Mouse (Mus musculus) embryo, embryonic 10.5 days (tissue): ENCODE measurements at regions not wholly inside any gene's neighbourhood (a gene's known extent, or its start where the extent isn't known, plus 50 kb on each side); places are given as distances from the start of the nearest gene placed in this dataset.

Experiments
- DNase-seq: peaks from one replicate; pipeline ENCODE4 v3.0.0-alpha.2; 2015; ENCODE audit warnings: low spot score

DNA sequence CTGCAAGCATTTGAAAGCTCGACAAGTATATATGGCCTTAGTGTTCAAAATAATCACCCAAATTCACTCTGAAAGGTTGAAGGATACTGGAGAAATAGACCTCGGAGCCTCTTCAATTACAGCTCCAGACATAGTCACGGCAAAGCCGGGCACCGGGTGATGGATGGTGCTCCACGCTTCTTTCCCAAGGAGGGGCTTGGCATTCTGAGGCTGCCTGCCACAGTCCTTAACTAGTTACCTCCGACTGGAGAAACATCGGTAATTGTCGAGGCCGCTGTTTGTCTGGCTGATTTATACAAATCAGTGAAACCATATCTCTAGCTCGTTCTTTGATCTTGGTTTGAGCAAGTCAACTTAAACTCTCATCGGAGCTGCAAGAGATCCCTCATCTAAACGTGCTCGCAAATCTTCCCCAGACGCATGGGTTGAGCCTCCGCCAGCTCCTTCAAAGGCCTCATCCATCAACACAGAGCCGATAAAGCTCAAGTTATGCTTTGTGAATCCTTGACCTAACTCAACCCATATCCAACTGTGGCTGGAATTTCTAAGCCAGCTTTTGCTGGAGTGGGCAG lies 145.4 kb upstream of the Stx16 start:
- DNase-seq, result no peak

DNA sequence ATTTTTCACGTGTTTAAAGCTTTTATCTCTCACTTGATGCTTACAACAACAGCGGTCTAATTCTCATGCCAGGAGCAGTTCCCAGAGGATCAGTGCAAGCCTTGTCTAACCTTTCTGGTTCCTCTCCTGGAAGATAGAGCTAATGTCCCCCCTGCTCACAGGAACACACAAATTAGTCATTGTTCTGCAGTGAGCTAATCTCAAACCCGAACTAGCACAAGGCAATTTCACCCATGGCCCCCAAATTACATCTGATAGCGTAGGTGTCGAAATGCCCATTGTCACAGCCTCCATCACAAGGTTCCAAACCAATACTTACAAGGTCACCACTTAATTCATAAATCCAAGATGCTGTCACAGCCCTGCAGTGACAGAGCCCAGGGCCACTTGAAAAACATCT lies 140.4 kb upstream of the Stx16 start:
- DNase-seq, result no peak

GRCm38 (mm10) chr2:173937531-173938439 lies 138.3 kb upstream of the Stx16 start:
- DNase-seq, result no peak

DNA sequence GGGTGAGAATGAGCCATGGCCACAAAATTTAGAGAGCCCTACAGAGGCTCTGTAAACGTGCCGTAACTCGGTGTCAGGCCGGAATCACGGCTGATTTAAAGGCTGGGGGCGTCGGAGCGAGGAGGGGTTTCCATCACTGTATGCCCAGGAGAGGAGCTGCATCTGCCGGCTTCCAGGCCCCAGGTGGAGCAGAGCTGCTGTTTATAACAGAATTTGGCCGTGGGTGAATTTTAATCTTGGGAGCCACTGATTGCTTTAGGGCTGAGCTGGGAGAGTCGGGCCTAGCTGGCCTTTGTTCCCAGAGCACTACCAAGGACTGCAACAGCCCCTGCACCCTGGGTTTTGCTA lies 137.7 kb upstream of the Stx16 start:
- peak; percentile 19 for DNase-seq

DNA sequence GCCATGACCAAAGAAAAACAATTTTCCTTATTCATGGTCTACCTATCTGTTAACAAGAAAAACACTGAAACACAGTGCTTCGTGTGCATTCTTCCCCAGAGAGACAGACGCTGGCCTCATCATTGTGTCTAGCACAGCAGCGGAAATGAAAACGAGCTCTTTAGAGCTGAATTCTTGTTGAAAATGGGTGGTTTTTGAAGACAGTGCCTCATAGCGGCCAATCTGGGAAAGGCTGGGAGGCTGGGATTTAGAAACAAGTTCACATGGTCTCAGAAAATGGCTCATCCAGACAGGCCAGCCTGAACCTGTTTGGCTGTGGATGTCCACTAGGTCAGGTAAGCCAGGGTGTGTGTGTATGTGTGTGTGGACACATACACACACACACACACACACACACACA lies 130.7 kb upstream of the Stx16 start:
- DNase-seq, result no peak

- no peak for DNase-seq
Measured at GRCm38 (mm10) chr2:173948586-173948985, 127.5 kb upstream of the Stx16 start.

DNA sequence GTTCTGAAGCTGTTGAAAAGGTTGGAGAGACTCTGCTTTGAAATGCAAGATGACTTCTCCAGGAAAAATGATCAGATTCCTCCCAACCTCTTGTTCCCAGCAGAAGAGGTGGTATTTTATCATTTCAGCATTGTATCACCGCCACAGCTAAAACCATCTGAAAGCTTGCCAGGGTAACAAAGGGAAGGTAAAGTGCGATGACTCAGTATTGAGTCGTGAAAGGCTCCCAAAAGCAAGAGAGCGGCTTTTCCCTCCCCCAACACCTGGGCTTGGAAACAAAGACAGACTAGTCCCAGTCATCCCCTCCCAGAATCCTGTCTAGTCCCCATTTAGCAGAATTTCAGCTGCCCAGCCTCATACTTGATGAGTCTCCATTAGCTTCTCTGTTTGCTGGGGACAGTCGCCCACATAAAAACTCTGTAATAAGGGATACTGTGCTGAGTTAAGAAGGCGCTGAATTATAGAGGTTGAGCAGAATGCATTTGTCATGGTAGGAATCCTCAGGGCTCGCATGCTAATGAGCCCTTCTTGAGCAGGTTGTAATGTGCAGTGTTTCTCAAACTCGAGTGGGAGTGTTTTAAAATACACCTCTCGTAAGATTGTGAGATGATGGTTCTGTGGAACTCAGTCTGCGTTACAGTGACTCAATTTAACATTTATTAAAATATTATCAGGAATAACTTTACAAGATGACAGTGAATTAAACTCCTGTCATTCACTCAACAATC lies 125.8 kb upstream of the Stx16 start:
- no peak for DNase-seq

DNA sequence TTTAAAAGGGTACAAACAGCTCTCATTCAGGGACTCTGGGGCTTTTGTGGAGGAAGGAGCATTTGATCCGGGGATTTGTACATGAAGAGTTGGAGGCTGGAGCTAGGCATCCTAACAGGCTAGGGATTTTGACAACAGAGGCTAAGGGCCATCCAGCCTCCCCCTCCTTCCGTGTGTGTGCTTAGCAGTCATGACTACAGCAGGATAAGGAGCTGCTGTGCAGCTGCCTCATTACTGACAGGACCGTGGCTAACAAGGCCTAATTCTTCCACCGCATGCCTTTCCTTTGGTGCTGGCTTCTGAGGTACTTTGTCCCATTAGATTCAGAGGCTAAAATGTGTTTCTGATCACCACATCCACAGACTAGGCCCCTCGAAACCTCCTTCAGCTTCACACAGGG lies 110.0 kb upstream of the Stx16 start:
- DNase-seq, result no peak

DNA sequence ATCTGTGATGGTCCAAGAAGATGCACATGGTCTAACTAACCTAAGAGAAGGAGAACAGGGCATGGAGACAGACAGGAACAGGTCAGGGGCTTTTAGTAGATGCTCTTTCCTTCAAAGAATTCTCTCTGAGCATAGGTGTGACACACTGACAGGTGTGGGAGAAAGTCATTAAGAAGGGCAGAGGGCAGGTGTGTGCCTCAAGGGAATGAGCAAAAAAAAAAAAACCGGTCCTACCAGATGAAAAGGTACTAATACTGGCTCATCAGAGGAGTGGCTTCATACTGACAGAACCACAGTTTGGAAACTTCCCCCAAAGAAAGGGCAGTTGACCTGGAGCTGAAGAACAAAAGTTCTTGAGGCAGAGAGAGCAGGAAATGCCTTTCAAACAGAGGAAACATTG lies 105.3 kb upstream of the Stx16 start:
- no peak for DNase-seq

GRCm38 (mm10) chr2:173976314-173977053 lies 99.6 kb upstream of the Stx16 start:
- DNase-seq, result peak; percentile 71

DNA sequence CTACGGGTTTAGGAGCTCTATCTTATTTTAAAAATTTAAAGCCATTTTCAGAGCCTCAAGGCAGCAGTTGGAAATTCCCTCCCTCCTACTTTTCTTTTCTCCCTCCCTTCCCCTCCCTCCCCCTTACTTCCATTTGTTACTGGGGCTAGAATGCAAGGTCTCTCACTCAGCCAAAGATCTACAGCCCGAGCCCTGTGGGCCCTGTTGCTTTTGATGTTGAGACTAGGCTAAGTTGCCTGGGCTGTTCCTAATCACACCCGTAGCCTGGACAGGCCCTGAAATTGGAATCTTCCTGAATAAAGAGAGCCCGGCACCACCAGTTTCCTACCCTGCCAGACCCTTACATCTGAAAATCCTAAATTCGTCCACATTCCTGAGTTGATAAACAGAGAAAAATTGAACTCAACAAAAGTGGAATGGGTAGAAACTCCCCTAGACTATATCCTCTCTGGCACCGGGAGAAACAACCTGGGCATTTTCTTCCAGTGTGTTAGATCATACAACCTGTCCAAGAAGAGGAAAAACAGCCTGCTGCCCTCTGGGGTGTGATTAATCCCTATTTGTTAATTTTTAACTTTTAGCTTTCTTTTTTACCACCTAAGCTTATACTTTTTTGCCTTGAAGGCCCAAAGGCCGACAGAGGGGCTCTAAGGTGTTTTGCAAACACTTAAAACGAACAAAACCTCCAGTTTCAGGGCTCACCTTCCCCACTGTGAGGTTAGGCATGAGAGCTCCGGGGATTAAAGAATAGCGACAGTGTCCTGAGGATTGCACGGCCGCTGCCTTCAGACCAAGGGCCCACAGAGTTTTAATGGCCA lies 98.7 kb upstream of the Stx16 start:
- peak; percentile 71 for DNase-seq

- no peak for DNase-seq
Measured at GRCm38 (mm10) chr2:173978138-173978765, 97.9 kb upstream of the Stx16 start.

DNA sequence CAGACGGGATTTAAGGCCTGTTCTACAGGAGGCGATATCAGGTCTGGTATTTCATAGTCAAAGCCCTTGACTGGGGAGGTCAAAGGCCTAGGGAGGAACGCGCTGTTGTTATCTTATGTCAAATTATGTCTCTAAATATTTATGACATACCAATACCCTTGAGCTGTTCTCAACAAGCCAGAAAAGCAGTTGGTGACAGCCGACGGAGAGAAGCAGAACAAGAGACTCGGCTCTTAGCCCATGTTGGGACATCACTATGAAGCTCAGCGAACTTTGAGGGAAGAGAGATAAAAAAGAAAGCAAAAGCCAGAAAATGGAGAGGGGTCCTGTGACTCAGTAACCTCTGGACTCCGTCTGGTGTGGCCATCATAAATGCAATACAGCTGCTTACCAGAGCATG lies 95.1 kb upstream of the Stx16 start:
- DNase-seq, result no peak

DNA sequence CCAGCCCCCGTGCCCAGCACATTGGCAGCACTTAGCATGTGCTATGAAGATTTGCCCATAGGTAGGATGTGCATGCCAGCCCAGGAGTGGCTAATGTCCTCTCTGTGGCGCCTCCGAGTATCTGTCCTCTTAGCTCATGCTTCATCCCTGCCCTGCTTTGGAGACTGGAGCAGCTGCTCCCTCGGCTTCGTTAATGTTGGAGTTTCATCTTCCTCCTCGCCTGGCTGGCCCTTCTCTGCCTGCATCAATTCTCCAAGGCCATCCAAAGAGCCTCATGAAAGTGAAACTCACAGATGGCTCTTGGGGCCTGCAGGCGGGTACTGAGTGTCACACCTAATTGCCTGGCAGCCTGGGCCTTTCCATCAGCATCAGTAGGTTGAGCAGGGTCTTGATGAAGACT lies 88.6 kb upstream of the Stx16 start:
- no peak for DNase-seq

DNA sequence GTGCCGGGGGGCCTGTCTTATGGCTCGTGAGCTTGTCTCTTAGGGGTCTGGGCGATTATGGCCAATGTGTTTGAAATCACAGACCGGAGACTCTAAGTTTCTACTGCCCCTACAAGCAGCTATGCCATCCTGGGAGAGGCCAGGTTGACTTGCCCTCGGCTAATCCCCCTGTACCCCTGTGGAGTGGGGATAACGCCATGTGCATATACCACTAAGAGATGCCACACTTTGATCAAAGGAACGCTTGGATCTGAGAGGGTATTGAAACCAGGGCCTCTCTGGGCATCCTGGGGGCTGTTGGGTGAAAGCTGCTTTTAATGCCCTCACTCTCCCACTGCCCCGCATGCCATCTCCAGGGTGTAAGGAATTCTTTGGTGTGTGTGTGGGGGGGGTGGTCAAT lies 88.2 kb upstream of the Stx16 start:
- no peak for DNase-seq

GRCm38 (mm10) chr2:173988641-173989336 lies 87.3 kb upstream of the Stx16 start:
- DNase-seq, result no peak

DNA sequence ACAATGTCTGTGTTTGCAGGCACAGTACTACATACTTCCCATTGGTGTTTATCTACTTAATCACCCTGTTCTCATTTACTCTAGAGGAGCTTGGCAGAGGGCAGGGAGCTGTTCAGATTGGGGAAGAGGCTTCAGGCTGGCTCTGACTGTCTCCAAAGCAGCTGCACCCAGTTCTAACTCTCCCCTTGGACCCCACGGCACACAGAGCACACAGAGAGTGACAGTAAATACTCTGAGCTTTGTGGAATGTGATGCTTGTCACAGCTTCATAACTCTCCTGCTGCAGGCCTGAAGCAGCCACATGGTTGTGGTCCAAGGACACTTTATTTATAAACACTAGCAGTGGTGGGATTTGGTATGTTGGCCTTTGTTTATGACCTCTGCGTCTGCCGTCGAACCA lies 85.4 kb upstream of the Stx16 start:
- no peak for DNase-seq

- no peak for DNase-seq
Measured at GRCm38 (mm10) chr2:173991447-173991846, 84.7 kb upstream of the Stx16 start.

DNA sequence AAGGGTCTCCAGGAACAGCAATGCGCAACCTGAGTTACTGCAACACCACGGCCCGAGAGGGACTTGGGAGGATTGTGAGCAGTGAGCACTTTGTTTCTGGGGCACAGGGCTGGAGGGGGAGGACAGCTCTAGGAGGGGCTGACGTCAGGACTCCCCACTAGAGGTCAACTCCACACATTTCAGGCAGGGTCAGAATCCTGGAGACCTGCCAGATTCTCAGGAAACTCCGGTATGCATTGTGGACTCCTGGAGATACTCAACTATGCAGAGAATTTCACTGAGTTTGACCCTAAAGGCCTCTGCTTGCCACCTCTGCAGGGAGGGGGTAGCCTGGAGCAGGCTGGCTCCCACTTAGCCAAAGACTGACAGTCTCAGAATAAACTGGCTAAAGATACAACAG lies 84.1 kb upstream of the Stx16 start:
- DNase-seq, result peak; percentile 74

- no peak for DNase-seq
Measured at GRCm38 (mm10) chr2:173993431-173993955, 82.6 kb upstream of the Stx16 start.
